Mouse (Mus musculus) frontal cortex, postnatal 25 days (tissue): ENCODE measurements at regions not wholly inside any gene's neighbourhood (a gene's known extent, or its start where the extent isn't known, plus 50 kb on each side); places are given as distances from the start of the nearest gene placed in this dataset.

Experiments used
- DNase-seq, 2 experiments: peaks; one replicate each; pipeline ENCODE4 v3.0.0; 2022; ENCODE audit warnings: low spot score in 2 of 2

DNA sequence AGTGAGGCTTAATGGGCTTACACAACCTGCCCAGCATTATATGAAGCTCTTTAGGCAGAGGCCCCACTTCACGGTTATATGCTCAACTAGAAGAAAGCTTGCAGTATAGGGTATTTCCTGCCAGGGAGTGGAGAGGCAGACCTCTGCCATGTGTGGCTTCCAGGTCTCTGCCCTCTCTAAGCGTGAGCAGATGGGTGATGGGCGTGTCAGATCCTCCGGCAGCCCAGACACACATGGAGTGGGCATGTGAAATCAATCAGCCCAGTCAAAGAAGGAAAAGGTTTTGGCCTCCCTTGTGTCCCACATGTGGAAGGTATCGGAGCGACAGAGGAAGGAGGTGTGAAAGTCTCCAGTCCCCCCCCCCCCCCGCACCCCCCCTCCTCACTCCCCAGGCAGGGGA, 102.3 kb upstream of the Runx1 start:
- DNase-seq = no peak

DNA sequence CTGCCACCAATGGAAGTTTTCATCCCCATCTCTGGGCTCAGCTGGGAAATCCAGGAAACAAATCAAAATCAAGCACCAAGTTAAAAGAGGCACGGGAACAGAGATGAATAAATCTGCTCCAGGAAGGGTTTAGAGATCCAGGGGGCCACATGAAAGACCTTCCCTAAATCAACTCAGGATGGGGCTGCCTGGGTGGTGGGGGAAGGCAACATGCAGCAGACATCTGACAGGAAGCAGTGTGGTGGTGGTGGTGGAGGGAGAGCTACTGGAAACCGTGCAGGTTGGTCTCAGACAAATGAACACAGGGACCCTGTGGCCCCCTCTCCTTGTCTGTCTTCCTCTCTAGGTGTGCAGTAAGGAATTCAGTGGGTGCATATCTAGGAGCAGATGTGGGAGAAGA, 101.7 kb upstream of the Runx1 start:
- no peak for DNase-seq

DNA sequence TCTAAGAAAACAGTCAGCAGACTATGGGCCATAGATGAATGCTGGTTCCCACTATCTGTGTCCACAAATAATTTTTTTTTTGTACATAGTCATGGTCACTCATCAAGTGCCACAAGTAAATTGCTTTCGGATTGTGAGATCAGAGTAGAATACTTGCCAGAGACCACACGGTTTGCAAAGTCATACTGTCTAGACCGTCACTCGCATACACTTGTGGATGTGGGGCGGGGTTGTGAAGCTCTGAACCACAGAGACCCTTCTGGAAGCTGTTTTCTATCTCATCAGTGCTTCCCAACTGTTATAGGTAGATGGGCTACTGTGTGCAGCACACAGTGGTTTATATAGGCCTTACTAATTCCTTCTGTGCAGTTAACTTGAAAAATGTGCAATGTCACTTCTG, 100.9 kb upstream of the Runx1 start:
- no peak for DNase-seq

DNA sequence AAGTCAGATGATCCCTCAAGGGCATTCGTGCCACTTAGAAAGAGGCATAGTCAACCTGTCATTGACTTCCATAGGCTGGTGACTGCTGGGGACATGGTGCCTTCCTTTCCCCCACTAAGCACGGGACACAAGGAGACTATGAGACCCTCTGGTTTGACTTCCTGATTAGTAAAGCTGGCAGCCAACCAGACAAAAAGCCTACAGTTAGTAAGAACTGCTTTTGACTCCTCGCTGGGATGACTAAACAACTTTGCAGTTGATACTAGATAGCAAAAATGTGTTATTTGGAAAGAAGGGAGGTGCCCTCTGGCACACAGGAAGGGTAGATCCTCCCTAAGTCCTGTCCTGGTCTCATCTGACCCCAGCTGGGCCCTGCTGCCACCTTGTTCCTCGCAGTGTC, 95.0 kb upstream of the Runx1 start:
- no peak for DNase-seq

DNA sequence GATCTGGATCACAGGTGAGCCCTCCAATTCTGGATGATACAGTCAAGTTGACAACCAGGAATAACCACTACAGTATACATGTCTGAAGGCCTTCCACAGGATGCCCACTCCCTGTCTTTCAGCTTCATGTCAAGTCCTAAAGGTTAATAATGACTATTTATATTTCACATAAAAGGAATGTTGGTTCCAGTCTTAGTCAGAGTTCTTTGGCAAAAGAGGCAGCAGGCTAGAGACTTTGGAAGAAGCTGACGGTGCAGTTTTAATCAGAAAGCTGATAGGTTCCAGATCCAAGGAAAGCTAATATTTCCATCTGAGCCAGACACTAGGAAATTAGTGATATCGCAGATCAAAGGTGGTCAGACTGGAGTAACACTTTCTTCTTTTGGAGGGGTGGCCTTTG, 91.4 kb upstream of the Runx1 start:
- no peak for DNase-seq

DNA sequence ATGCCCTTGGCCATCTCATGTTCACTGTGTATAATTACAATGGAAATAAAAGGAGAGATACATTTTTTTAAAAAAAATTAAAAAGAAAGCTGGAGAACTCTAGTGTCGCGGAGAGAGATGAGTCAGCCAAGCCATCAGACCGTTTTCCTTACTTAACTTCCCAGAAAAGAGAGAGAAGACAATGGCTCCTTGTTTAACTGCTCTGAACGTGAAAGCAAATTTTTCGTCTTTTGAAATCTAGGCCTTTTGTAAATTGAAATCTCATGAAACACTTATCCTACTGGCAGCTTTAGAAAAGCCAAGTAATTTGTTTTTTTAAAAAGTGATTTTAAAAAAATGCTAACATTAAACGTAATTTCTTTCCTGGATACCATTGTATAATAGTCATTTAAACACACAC, 89.7 kb upstream of the Runx1 start:
- no peak for DNase-seq

DNA sequence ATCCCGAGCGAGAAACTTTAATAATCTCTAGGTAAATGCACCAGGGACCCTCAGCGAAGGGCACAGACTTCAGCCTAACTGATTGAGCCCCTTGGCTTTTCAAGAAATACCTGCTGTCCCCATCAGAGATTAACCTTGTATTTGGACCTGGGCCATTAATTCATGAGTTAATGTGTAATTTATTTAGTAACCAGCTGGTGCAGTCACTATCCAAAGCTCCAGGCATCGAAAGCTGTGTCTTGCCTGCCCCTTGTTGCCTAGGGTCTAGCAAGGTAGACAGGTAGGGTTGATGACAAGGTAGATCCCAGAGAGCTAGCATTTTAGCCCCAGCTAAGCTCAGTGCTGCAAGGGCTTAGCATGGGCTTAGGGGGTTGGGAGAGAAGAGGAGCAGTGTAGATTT, 80.9 kb upstream of the Runx1 start:
- DNase-seq = no peak

DNA sequence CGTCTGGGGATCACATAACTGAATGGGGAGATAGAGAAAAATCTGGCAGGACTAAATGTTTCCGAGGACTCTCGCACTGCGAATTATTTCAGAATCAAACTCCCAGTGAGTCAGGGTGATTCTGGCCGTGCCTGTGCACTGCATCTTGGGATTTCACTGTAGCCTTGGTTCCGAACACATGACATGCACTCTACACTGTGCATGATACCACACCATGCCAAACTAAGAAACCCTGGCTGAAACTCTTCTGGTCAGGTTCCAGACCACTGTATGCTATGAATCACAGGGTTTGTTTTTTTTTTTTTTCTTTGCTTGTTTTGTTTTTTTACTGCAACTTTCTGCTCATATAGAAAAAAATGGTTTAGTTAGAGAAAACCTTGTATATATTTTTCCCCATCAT, 79.7 kb upstream of the Runx1 start:
- no peak for DNase-seq

DNA sequence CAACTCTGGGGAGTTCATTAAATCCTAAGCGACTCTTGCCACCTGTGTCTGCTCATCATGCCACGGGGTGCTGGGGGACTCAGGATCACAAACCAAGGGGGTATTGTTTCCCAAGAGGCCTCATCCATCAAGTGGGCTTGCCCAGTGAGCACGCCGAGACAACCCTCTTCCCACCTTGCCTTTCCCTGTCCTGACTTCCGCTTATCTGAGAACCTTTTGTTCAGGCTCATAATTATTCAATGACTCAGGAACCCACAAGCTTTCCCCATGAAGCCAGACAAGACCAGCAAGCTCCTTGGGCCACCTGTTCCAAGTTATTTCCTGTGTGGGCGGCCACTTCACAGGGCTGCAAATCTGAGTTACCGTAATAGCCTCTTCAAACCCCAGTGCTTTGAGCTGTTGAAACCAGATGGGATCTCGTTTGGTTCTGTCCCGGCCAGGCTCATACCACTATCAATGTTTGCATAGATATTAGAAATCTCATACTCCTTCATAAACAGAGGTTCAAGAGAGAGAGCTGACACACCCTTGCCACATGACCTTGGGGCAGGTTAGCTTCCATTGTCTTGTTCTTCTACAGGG, 78.0 kb upstream of the Runx1 start:
- DNase-seq = no peak

DNA sequence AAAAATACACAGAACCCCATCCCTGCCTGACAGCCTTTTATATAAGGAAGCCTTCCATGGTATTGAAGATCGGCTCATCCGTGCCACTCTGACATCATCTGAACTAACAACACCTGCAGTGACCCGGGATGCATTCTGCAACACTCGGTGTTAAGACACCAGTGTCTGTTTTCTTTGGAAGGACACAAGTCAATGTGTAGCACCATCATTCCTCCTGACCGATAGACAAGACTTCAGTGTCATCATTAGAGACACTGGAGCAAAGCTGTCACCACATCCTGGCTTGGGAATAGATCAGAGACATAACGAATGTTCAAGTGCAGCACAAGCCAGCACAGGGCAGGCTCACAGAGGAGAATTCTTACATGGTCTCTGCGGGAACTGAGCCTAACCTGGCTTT, 77.5 kb upstream of the Runx1 start:
- no peak for DNase-seq

DNA sequence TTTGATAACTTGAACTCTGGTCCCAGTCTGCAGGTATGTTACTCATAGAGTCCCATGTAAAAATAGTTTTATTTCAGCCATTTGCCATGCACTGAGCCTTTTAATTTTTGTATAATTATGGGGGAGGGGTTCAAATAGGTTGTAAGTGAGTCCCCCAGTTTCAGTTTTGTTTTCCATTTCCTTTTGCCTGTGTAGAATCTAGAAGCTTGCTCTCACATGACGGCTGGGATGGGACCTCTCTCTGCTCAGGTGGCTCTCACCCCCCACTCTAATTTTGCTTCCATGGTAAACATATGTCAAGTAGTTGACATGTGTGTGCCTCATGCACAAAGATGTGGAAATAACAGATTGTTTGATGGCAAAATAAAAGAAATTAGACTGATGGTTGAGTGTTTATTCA, 73.8 kb upstream of the Runx1 start:
- DNase-seq = no peak

DNA sequence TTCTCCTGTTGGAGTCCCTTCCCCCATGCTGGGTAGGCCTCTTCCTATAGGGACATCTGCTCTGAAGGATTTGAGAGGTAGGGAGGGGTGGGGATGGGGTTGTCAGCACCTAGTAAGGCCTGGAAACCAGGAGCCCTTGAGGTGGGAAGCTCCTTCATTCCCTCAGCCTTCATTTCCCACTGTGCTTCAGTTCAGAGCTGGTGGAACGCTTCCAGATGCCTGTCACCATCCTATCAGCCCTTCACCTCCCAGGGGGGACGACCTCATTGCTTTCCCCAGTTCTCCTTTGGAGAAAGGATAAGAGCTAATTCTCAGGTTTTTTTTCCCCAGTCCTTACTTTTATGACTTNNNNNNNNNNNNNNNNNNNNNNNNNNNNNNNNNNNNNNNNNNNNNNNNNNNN, 65.8 kb upstream of the Runx1 start:
- no peak for DNase-seq

DNA sequence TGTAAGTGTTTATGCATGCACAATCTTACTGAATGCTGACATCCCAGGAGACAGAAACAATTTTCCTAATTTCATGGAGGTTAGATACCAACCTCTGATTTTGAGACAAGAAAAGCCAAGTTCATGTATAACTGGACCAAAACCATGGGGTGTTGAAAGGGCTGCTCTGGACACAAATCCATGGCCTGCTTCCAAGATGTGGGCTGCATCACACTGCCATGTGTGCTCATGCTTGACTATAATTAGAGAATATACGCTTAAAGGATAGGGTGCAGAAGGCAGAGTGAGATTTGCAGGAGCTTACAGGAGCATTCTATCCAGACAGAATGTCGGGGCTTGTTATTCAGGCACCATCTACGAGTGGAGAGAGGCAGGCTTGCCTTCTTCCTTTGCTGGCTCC, 64.8 kb upstream of the Runx1 start:
- no peak for DNase-seq

DNA sequence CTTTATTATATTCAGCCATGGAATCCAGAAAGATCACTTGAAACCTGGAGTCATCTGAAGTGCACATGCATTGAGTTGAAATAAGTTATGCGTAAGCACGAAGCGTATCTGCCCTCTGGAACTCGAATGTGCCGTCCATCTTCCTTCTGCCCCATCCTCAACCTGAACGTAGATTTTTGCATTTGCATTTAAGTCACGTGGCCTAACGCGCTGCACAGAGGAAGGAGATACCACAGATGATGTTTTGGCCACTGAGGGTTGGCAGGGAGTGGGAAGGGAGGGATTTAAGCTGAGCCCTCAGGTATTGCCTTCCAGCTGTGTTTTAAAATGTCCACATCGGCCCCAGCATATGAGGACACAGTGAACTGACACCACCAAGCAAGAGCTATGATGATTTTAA, 63.6 kb upstream of the Runx1 start:
- DNase-seq = no peak

DNA sequence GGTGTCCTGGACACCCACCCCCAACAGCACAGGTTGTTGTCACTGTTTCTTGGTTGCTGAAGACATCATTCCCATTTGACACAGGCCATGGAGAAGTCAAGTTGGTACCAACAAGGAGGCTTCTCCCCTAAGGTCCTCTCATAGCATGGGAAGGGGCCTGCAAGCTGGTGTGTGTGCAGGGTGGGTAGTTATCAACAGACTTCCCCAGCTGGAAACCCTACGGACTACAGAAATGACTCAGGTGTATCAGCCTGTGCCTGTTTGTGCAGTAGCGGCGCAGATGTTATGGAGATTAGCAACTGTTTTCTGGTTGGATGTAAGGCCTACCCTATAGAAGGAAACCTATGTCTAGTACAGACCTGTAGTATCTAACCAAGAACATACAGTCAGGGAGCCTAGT, 60.3 kb upstream of the Runx1 start:
- DNase-seq = no peak

DNA sequence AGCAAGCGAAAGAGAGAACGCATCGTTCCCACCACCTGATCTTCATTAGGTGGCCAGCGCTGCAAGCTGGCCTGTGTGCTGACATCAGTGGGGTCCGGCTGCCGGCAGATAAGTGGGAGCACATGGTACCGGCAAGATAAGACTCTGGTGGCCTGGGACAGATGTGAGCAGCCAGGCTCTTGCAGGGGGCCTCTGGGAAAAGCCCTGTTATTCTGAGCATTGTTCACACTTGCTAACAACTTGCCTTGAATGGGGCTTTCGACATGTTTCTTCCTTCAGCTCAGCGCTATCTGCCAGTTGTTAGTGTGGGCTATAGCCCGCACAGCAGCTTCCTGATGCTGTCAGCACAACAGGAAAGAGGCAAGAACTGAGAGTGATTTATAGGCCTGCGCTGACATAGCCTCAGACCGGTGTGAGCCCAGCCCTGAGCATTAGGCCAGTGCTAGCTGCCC, 57.9 kb upstream of the Runx1 start:
- DNase-seq = no peak

DNA sequence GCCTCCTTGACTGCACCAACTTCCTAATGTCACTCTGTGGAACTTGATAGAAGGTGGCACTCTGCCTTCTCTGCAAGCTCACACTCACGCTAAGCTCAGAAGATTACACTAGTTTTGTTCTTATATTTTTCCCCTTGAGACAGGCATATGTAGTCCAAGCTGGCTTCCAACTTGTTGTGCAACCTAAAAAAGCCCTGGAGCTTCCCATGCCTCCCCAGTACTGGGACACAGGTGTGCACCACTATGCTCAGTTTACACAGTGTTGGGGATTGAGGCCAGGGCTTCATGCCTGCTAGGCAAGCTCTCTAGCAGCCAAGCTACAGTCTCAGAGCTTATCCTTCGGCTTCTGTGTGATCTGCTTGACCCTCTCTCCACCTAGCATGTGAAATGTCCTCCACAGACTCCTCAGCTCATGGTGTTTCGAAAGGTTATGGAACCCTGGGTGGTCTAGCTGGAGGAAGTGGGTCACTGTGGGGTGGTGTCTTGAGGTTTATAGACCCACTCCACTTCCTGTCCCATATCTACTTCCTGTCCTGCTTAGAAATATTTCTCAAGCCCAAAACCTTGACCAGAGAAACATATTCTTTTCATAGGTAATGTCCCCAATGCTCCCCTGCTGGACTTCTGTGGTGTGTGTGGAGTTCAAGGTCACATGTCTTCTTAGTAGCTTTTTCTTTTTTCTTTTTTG, 54.6 kb upstream of the Runx1 start:
- DNase-seq = no peak

DNA sequence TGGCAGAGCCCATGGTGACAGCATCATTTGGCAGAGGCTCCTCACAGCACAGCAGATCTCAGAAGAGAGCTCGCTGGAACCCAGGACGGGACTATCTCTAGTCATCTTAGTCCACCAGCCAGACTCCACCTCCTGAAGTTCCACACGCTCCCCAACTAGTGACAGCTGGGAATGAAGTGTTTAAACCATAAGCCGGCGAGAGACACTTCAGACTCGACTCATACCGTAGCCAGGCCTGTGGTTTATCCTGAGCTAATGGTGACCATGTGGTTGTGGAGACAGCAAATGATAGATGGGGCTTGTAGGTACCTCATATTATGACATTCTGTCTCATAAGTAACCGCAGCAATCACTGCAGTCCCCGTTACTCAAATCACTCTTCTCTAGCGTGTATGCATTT, 52.1 kb upstream of the Runx1 start:
- no peak for DNase-seq
